Mouse (Mus musculus) myocyte (in vitro differentiated cells): ENCODE measurements around the gene Sdccag8. TPM values are rescaled to one million over a fixed set of nuclear protein-coding genes. Genes with fewer than 3 reads are reported as not detected.
A peak's percentile ranks its signal among the peaks of the same experiment; 100 is the strongest.

Source experiments
- H3K27me3 ChIP-seq: one replicate; pipeline ENCODE4 v1.6.1; 2011; ENCODE audit not compliant: control insufficient read depth, insufficient read depth, insufficient read length
- H3K36me3 ChIP-seq: one replicate; pipeline ENCODE4 v1.6.1; 2011; ENCODE audit not compliant: control insufficient read depth, insufficient read depth
- H3K4me2 ChIP-seq: one replicate; pipeline ENCODE4 v1.6.1; 2011; ENCODE audit warnings: low read depth, control low read depth
- H3K4me3 ChIP-seq: one replicate; pipeline ENCODE4 v1.5.1; 2011; ENCODE audit warnings: mild to moderate bottlenecking, control low read depth, moderate library complexity
- H3K79me2 ChIP-seq: one replicate; pipeline ENCODE4 v1.6.1; 2011; ENCODE audit not compliant: control insufficient read depth, insufficient read depth
- H3ac ChIP-seq: one replicate; pipeline ENCODE4 v1.6.1; 2011; ENCODE audit not compliant: control insufficient read depth, insufficient read length
- CEBPB ChIP-seq: IDR thresholded peaks from 2 replicates; pipeline ENCODE4 v1.6.1; 2011; ENCODE audit warnings: mild to moderate bottlenecking, moderate library complexity; ENCODE audit not compliant: poor library complexity, insufficient read depth, severe bottlenecking
- E2F4 ChIP-seq: IDR thresholded peaks from one replicate; pipeline ENCODE4 v1.6.1; 2011; ENCODE audit warnings: mild to moderate bottlenecking, control low read depth, moderate library complexity; ENCODE audit not compliant: insufficient read depth
- MAX ChIP-seq: IDR thresholded peaks from one replicate; pipeline ENCODE4 v1.6.1; 2011; ENCODE audit warnings: low read depth, mild to moderate bottlenecking, control low read depth
- MYOD1 ChIP-seq, 3 experiments: IDR thresholded peaks; one replicate each; pipeline ENCODE4 v1.6.1; 2011; ENCODE audit warnings: control low read depth in 2 of 3, low read depth in 2 of 3, mild to moderate bottlenecking in 2 of 3, moderate library complexity in 1 of 3; ENCODE audit not compliant: insufficient read length in 2 of 3, control insufficient read depth in 1 of 3
- MYOG ChIP-seq, 3 experiments: IDR thresholded peaks; one replicate each; pipeline ENCODE4 v1.6.1; 2011; ENCODE audit warnings: control low read depth in 2 of 3, low read depth in 2 of 3, mild to moderate bottlenecking in 2 of 3; ENCODE audit not compliant: insufficient read length in 2 of 3, control insufficient read depth in 1 of 3, insufficient read depth in 1 of 3
- POLR2A ChIP-seq: IDR thresholded peaks from one replicate; pipeline ENCODE4 v1.6.1; 2011; ENCODE audit warnings: low read depth, mild to moderate bottlenecking, control low read depth, moderate library complexity; ENCODE audit not compliant: insufficient read length
- POLR2AphosphoS2 ChIP-seq: IDR thresholded peaks from one replicate; pipeline ENCODE4 v1.6.1; 2011; ENCODE audit warnings: low read depth, control low read depth; ENCODE audit not compliant: insufficient read length
- REST ChIP-seq: IDR thresholded peaks from one replicate; pipeline ENCODE4 v1.6.1; 2011; ENCODE audit warnings: mild to moderate bottlenecking, control low read depth, moderate library complexity; ENCODE audit not compliant: insufficient read depth, insufficient read length
- SRF ChIP-seq: IDR thresholded peaks from one replicate; pipeline ENCODE4 v1.6.1; 2011; ENCODE audit warnings: low read depth; ENCODE audit not compliant: control insufficient read depth, insufficient read length
- TCF12 ChIP-seq: IDR thresholded peaks from one replicate; pipeline ENCODE4 v1.6.1; 2011; ENCODE audit warnings: mild to moderate bottlenecking, control low read depth; ENCODE audit not compliant: poor library complexity, insufficient read depth, severe bottlenecking
- TCF3 ChIP-seq: IDR thresholded peaks from one replicate; pipeline ENCODE4 v1.6.1; 2011; ENCODE audit warnings: low read depth, control low read depth; ENCODE audit not compliant: insufficient read length
- USF1 ChIP-seq: IDR thresholded peaks from one replicate; pipeline ENCODE4 v1.6.1; 2011; ENCODE audit warnings: low read depth, mild to moderate bottlenecking, control low read depth, moderate library complexity
- polyA plus RNA-seq: library from polyadenylated mRNA; unstranded; fragments of >200 nt; fragmentation: generic; extraction: Trizol; gene quantifications from one replicate; pipeline ENCODE4 v1.2.1, GENCODE M21; 2012; ENCODE audit warnings: missing spikeins

Sdccag8 gene
- polyA plus RNA-seq, 1 experiment: 8.4 TPM

DNA sequence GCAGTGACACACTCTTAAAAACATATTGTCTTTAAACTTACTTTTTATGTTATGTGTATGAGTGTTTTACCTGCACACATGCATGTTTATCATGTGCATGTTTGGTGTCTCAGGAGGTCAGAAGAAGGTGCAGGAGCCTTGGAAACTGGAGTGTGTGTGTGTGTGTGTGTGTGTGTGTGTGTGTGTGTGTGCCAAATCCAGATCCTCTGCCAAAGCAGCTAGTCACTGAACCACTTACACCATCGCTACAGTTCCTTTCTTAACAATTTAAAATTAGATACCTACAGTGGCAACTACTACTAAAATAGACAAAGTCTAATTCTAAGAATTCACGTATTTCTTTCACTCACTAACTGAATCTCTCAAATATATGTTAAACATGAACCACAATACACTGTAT lies 234.3 kb downstream of the Sdccag8 start:
- Histone ChIP-seq H3K4me2 (no peak overlapping the region), H3K4me3 (no peak overlapping the region), H3ac (no peak overlapping the region), H3K79me2 (no peaks in the 10 kb centered on the region), H3K36me3 (peaks cover 5% of the 10 kb centered on the region), H3K27me3 (no peaks in the 10 kb centered on the region)
- TF ChIP-seq SRF (no peak), POLR2AphosphoS2 (no peak), MAX (no peak), TCF12 (no peak), REST (no peak), CEBPB (no peak), MYOD1 (IDR thresholded peaks at IDR 0.05; ENCODE audit: control insufficient read depth in 1 of 3, insufficient read length in 2 of 3, low read depth in 2 of 3) (no peak), E2F4 (no peak), MYOG (IDR thresholded peaks at IDR 0.05; ENCODE audit: control insufficient read depth in 1 of 3, insufficient read depth in 1 of 3, insufficient read length in 2 of 3, low read depth in 2 of 3) (no peak), POLR2A (no peak), USF1 (no peak), TCF3 (no peak)

DNA sequence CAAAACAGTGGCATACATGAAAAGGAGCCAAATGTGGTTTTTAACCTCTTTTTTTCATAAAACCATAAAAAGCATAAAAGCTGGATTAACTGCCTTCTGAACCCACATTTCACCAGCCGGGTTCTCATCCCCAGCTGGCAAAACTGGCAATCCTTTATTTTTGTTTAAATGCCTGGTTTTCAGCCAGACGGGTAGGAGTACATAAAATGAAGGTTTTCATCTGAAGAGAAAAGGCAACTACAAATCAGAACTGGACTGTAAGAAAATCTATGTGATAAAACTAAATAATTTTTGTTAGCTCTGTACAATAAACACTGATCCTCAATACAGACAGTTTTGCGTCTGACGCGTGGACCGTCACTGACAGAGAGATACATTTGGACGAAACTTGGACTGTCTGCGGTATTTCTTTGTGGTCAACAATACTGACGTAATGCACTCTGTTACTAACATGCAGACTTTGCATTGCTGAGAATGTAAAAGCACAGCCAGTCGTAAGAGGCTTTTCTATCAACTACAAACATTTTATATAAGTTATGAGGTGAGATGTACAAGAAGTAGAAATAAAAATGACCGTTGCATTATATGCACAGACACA lies 237.0 kb downstream of the Sdccag8 start:
- Histone ChIP-seq H3K36me3 (peaks cover 5% of the 10 kb centered on the region), H3K27me3 (no peaks in the 10 kb centered on the region), H3ac (no peak overlapping the region), H3K4me3 (no peak overlapping the region), H3K4me2 (peak overlapping the region; percentile 68), H3K79me2 (no peaks in the 10 kb centered on the region)
- TF ChIP-seq POLR2A (no peak), USF1 (no peak), MYOG (IDR thresholded peaks at IDR 0.05; ENCODE audit: control insufficient read depth in 1 of 3, insufficient read depth in 1 of 3, insufficient read length in 2 of 3, low read depth in 2 of 3) (no peak), MAX (no peak), POLR2AphosphoS2 (no peak), CEBPB (0 out of 2 replicates have a peak, but pooled peaks have one; percentile 13), TCF12 (peak; percentile 14), REST (no peak), E2F4 (no peak)

- no peak overlapping the region for H3K4me3 ChIP-seq
These were observed 240.4 kb downstream of the Sdccag8 start for GRCm38 (mm10) chr1:177054891-177055290.

GRCm38 (mm10) chr1:177061761-177062160 lies 247.3 kb downstream of the Sdccag8 start:
- Histone ChIP-seq H3K79me2 (no peaks in the 10 kb centered on the region), H3K27me3 (no peaks in the 10 kb centered on the region), H3K4me3 (no peak overlapping the region), H3K36me3 (peaks cover 5% of the 10 kb centered on the region), H3K4me2 (no peak overlapping the region), H3ac (no peak overlapping the region)
- TF ChIP-seq POLR2AphosphoS2 (no peak), MAX (no peak), E2F4 (no peak), MYOG (IDR thresholded peaks at IDR 0.05; ENCODE audit: control insufficient read depth in 1 of 3, insufficient read depth in 1 of 3, insufficient read length in 2 of 3, low read depth in 2 of 3) (no peak), SRF (no peak), TCF3 (no peak), TCF12 (no peak), USF1 (no peak), MYOD1 (IDR thresholded peaks at IDR 0.05; ENCODE audit: control insufficient read depth in 1 of 3, insufficient read length in 2 of 3, low read depth in 2 of 3) (no peak), POLR2A (no peak), CEBPB (no peak), REST (no peak)

More at GRCm38 (mm10) chr1:177054891-177055290, 240.4 kb downstream of the Sdccag8 start:
- no peaks in the 10 kb centered on the region for H3K36me3 ChIP-seq
- no peak overlapping the region for H3ac ChIP-seq
- TF ChIP-seq CEBPB: no peak
- no peak for TF ChIP-seq SRF
- TF ChIP-seq REST: no peak
- TF ChIP-seq MYOG (IDR thresholded peaks at IDR 0.05; ENCODE audit: control insufficient read depth in 1 of 3, insufficient read depth in 1 of 3, insufficient read length in 2 of 3, low read depth in 2 of 3): no peak
- no peak for TF ChIP-seq TCF3
- TF ChIP-seq POLR2AphosphoS2: no peak
- no peak for TF ChIP-seq MAX
- TF ChIP-seq MYOD1 (IDR thresholded peaks at IDR 0.05; ENCODE audit: control insufficient read depth in 1 of 3, insufficient read length in 2 of 3, low read depth in 2 of 3): no peak
- TF ChIP-seq TCF12: no peak
- TF ChIP-seq USF1: no peak
- TF ChIP-seq E2F4: no peak
- H3K4me2 ChIP-seq: no peak overlapping the region
- H3K79me2 ChIP-seq: no peaks in the 10 kb centered on the region
- H3K27me3 ChIP-seq: no peaks in the 10 kb centered on the region
